Mouse (Mus musculus) ES-E14 (cell line): ENCODE measurements around the gene Kat5.

Source experiments
- CHD2 ChIP-seq: IDR thresholded peaks from 2 replicates; pipeline ENCODE4 v1.6.1; 2014; ENCODE audit warnings: mild to moderate bottlenecking, low read depth, low read length, inconsistent platforms
- HCFC1 ChIP-seq: IDR thresholded peaks from 2 replicates; pipeline ENCODE4 v1.6.1; 2012; ENCODE audit warnings: low read length, inconsistent platforms, borderline replicate concordance; ENCODE audit not compliant: insufficient read depth
- MAFK ChIP-seq: IDR thresholded peaks from 2 replicates; pipeline ENCODE4 v1.6.1; 2014; ENCODE audit warnings: mild to moderate bottlenecking, low read depth, low read length, inconsistent platforms; ENCODE audit not compliant: insufficient read depth
- ZC3H11A ChIP-seq: IDR thresholded peaks from 2 replicates; pipeline ENCODE4 v1.6.1; 2012; ENCODE audit warnings: low read depth, mild to moderate bottlenecking, inconsistent platforms, low read length, borderline replicate concordance
- ZNF384 ChIP-seq: IDR thresholded peaks from 2 replicates; pipeline ENCODE4 v1.6.1; 2012; ENCODE audit warnings: low read depth, low read length, inconsistent platforms

DNA sequence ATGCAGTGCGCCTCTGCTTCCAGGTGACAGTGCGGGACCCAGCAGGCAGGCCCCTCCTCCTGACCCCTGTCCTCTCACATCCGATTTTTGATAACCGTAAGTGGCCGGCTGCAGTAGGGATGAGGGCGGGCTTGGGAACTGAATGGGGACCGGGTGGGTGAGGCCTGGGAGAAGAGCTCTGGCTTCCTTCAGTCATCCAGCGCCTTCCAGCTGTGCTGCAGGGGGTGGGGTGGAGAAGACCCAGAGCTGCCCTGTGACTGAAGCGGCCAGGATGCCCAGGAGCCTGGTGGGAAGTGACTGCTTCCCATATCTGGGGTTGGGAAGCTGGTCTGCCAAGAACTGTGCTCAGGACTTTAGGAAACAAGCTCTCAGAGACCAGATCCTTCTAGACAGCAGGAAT, 30.3 kb upstream of the Kat5 start:
- TF ChIP-seq MAFK (no peak), ZNF384 (no peak), ZC3H11A (no peak), CHD2 (no peak), HCFC1 (no peak)
